ENCODE assay signal across 8 mouse cellular contexts in genomic region chr8:70268799-70269565, GRCm38 (mm10). TPM values are rescaled to one million over a fixed set of nuclear protein-coding genes. Genes with fewer than 3 reads are reported as not detected.
DNase-seq lines count a peak whose midpoint lies in the region; ATAC-seq and TF ChIP-seq lines count a peak whose summit lies in the region.

No protein-coding gene starts in this region.

- peak; percentile 50 for DNase-seq in embryo, embryonic 10 days (ENCODE audit: low spot score)
- DNase-seq in embryo, embryonic 9.5 days (ENCODE audit: extremely low spot score): no peak
- peak; percentile 57 for DNase-seq in heart, postnatal 4 days
- no peak for DNase-seq in stomach, postnatal 0 days (ENCODE audit: low spot score)
- DNase-seq in spleen, postnatal 36 days (ENCODE audit: low spot score in 2 of 2): no peak

- peak overlapping the region; percentile 59 for H3K4me3 ChIP-seq in megakaryocyte, embryonic 14.5 days (replicated peaks)
- no peak overlapping the region for H3K4me3 ChIP-seq in lung, embryonic 15.5 days
- no peak overlapping the region for H3K4me3 ChIP-seq in stomach, postnatal 0 days (ENCODE audit: low read depth, low read length)

- peaks cover 73% of the 10 kb centered on the region for H3K4me1 ChIP-seq in megakaryocyte, embryonic 14.5 days
- 0 out of 2 replicates have a peak, but pooled peaks cover 7% of the 10 kb centered on the region for H3K4me1 ChIP-seq in lung, embryonic 15.5 days
- H3K4me1 ChIP-seq in stomach, postnatal 0 days (replicated peaks; ENCODE audit: control insufficient read depth, insufficient read depth): no peaks in the 10 kb centered on the region

- WGBS in lung, embryonic 15.5 days: 41% methylated on average over 11 of the region's 11 CpGs
- WGBS in stomach, postnatal 0 days: 47% methylated on average over 11 of the region's 11 CpGs

- TF ChIP-seq CTCF in stomach, postnatal 0 days (IDR thresholded peaks at IDR 0.05; ENCODE audit: low read depth): peak; percentile 65

- peaks cover 37% of the 10 kb centered on the region for H3K36me3 ChIP-seq in megakaryocyte, embryonic 14.5 days (replicated peaks; ENCODE audit: low read length)
- H3K36me3 ChIP-seq in lung, embryonic 15.5 days: peaks cover 7% of the 10 kb centered on the region
- no peaks in the 10 kb centered on the region for H3K36me3 ChIP-seq in stomach, postnatal 0 days (ENCODE audit: control insufficient read depth, insufficient read depth, low read length)

- H3K4me2 ChIP-seq in lung, embryonic 15.5 days: no peak overlapping the region
- H3K4me2 ChIP-seq in stomach, postnatal 0 days (replicated peaks; ENCODE audit: low read depth): no peak overlapping the region

- ATAC-seq in megakaryocyte, adult 5-6 weeks (ENCODE audit: poor library complexity, severe bottlenecking): no peak
- no peak for ATAC-seq in lung, embryonic 15.5 days (ENCODE audit: borderline replicate concordance, extremely low read depth, low FRiP score, low TSS enrichment)
- ATAC-seq in stomach, postnatal 0 days (ENCODE audit: low FRiP score, low TSS enrichment): no peak

- peak overlapping the region; percentile 21; the same call in 1 of the 2 replicates for H3K27ac ChIP-seq in lung, embryonic 15.5 days
- H3K27ac ChIP-seq in stomach, postnatal 0 days (replicated peaks): no peak overlapping the region

- H3K9ac ChIP-seq in lung, embryonic 15.5 days: no peak overlapping the region
- no peak overlapping the region for H3K9ac ChIP-seq in stomach, postnatal 0 days (ENCODE audit: low read length)

- no peaks in the 10 kb centered on the region for H3K9me3 ChIP-seq in megakaryocyte, embryonic 14.5 days
- H3K9me3 ChIP-seq in lung, embryonic 15.5 days: no peaks in the 10 kb centered on the region
- no peaks in the 10 kb centered on the region for H3K9me3 ChIP-seq in stomach, postnatal 0 days (ENCODE audit: control insufficient read depth, low read length)

- no peaks in the 10 kb centered on the region for H3K27me3 ChIP-seq in megakaryocyte, embryonic 14.5 days (replicated peaks)
- no peaks in the 10 kb centered on the region for H3K27me3 ChIP-seq in lung, embryonic 15.5 days
- no peaks in the 10 kb centered on the region for H3K27me3 ChIP-seq in stomach, postnatal 0 days (ENCODE audit: control insufficient read depth, insufficient read depth, low read length)

- TF ChIP-seq EP300 in stomach, postnatal 0 days (optimal IDR thresholded peaks at IDR 0.05): no peak

RNA-seq across cellular contexts. Expression of gene Homer3, which starts 13.6 kb away (rescaled TPM):
- 192 and 246 TPM in 2 replicates for polyA plus RNA-seq in megakaryocyte, embryonic 14.5 days (2012; ENCODE audit: insufficient read depth, low replicate concordance)
- 1.6 and 3.5 TPM in 2 replicates for total RNA-seq in megakaryocyte, adult 5-6 weeks (2015)
- 2.9 and 8.0 TPM in 2 replicates for total RNA-seq in megakaryocyte, adult 5-6 weeks (2017)
- total RNA-seq in heart, postnatal 4 days (2021): 10 to 100 TPM; 36.2 to 36.4 TPM
- 70.4 and 73.0 TPM in 2 replicates for polyA plus RNA-seq in lung, embryonic 15.5 days (2015; fragmentation: Nextera tagmentation; extraction: Ambion mirVana)
- 13.8 and 17.5 TPM in 2 replicates for polyA plus RNA-seq in stomach, postnatal 0 days (2015; fragmentation: Nextera tagmentation; extraction: Ambion mirVana)

RNA-seq across cellular contexts. Expression of gene Ddx49, which starts 33.3 kb away (rescaled TPM):
- polyA plus RNA-seq in megakaryocyte, embryonic 14.5 days (2012; ENCODE audit: insufficient read depth, low replicate concordance): 29.5 and 36.4 TPM in 2 replicates
- total RNA-seq in megakaryocyte, adult 5-6 weeks (2015): 17.9 and 19.9 TPM in 2 replicates
- 53.6 and 81.7 TPM in 2 replicates for total RNA-seq in megakaryocyte, adult 5-6 weeks (2017)
- 10 to 100 TPM; 37.2 to 46.4 TPM for total RNA-seq in heart, postnatal 4 days (2021)
- polyA plus RNA-seq in lung, embryonic 15.5 days (2015; fragmentation: Nextera tagmentation; extraction: Ambion mirVana): 46.0 and 48.0 TPM in 2 replicates
- 35.0 and 36.0 TPM in 2 replicates for polyA plus RNA-seq in stomach, postnatal 0 days (2015; fragmentation: Nextera tagmentation; extraction: Ambion mirVana)

RNA-seq across cellular contexts. Expression of gene Cope, which starts 33.3 kb away (rescaled TPM):
- polyA plus RNA-seq in megakaryocyte, embryonic 14.5 days (2012; ENCODE audit: insufficient read depth, low replicate concordance): 335 and 566 TPM in 2 replicates
- total RNA-seq in megakaryocyte, adult 5-6 weeks (2015): 163 and 178 TPM in 2 replicates
- 89.1 and 96.1 TPM in 2 replicates for total RNA-seq in megakaryocyte, adult 5-6 weeks (2017)
- total RNA-seq in heart, postnatal 4 days (2021): 100 to 1,000 TPM; 176 to 179 TPM
- polyA plus RNA-seq in lung, embryonic 15.5 days (2015; fragmentation: Nextera tagmentation; extraction: Ambion mirVana): 332 and 336 TPM in 2 replicates
- 347 and 366 TPM in 2 replicates for polyA plus RNA-seq in stomach, postnatal 0 days (2015; fragmentation: Nextera tagmentation; extraction: Ambion mirVana)

RNA-seq across cellular contexts. Expression of gene Armc6, which starts 34.7 kb away (rescaled TPM):
- polyA plus RNA-seq in megakaryocyte, embryonic 14.5 days (2012; ENCODE audit: insufficient read depth, low replicate concordance): 22.2 and 27.8 TPM in 2 replicates
- 4.4 and 4.5 TPM in 2 replicates for total RNA-seq in megakaryocyte, adult 5-6 weeks (2015)
- 2.6 and 5.6 TPM in 2 replicates for total RNA-seq in megakaryocyte, adult 5-6 weeks (2017)
- total RNA-seq in heart, postnatal 4 days (2021): 10 to 100 TPM; 10.2 to 10.6 TPM
- polyA plus RNA-seq in lung, embryonic 15.5 days (2015; fragmentation: Nextera tagmentation; extraction: Ambion mirVana): 24.2 and 30.1 TPM in 2 replicates
- 11.9 and 12.9 TPM in 2 replicates for polyA plus RNA-seq in stomach, postnatal 0 days (2015; fragmentation: Nextera tagmentation; extraction: Ambion mirVana)

RNA-seq across cellular contexts. Expression of gene Sugp2, which starts 35.0 kb away (rescaled TPM):
- polyA plus RNA-seq in megakaryocyte, embryonic 14.5 days (2012; ENCODE audit: insufficient read depth, low replicate concordance): 29.7 and 31.6 TPM in 2 replicates
- total RNA-seq in megakaryocyte, adult 5-6 weeks (2015): 24.1 and 27.9 TPM in 2 replicates
- 19.5 and 23.1 TPM in 2 replicates for total RNA-seq in megakaryocyte, adult 5-6 weeks (2017)
- 10 to 100 TPM; 52.2 to 55.4 TPM for total RNA-seq in heart, postnatal 4 days (2021)
- 26.7 and 27.7 TPM in 2 replicates for polyA plus RNA-seq in lung, embryonic 15.5 days (2015; fragmentation: Nextera tagmentation; extraction: Ambion mirVana)
- 7.8 and 9.0 TPM in 2 replicates for polyA plus RNA-seq in stomach, postnatal 0 days (2015; fragmentation: Nextera tagmentation; extraction: Ambion mirVana)

Comparison
In these comparisons a context has a peak if more than half of its experiments do, and no peak if none do; other contexts are left out.
1. DNase-seq: peak in embryo, embryonic 10 days (single experiment) and heart, postnatal 4 days (single experiment); none in embryo, embryonic 9.5 days (single experiment), stomach, postnatal 0 days (single experiment) and spleen, postnatal 36 days (0 of 2).